Mouse (Mus musculus): ENCODE results near the gene Sprr2f. TPM values are rescaled to one million over a fixed set of nuclear protein-coding genes. Genes with fewer than 3 reads are reported as not detected.

Sprr2f gene
- total and polyA plus RNA-seq, 2 experiments = not detected

- Histone ChIP-seq H3K79me2 (ENCODE audit: control insufficient read depth, insufficient read depth, low read length) (no peaks in the 10 kb centered on the region), H3K4me3 (ENCODE audit: insufficient read depth, low read depth, low read length) (no peak overlapping the region), H3K27me3 (ENCODE audit: control insufficient read depth, insufficient read depth, low read length) (no peaks in the 10 kb centered on the region), H3K36me3 (ENCODE audit: control insufficient read depth, insufficient read depth, low read length) (no peaks in the 10 kb centered on the region), H3K9ac (ENCODE audit: low read depth, low read length) (no peak overlapping the region), H3K4me1 (ENCODE audit: control insufficient read depth, insufficient read depth, low read length) (no peaks in the 10 kb centered on the region), H3K27ac (replicated peaks; ENCODE audit: insufficient read depth, low read depth, low read length) (no peak overlapping the region)
- DNase-seq (ENCODE audit: extremely low read depth, low read depth, low spot score) = no peak
- TF ChIP-seq CTCF (IDR thresholded peaks at IDR 0.05; ENCODE audit: low read depth, low read length) (no peak), POLR2A (IDR thresholded peaks at IDR 0.05; ENCODE audit: extremely low read depth, insufficient read depth, low read length) (no peak)
Observed at GRCm38 (mm10) chr3:92361619-92362018, 3.4 kb upstream of the Sprr2f start.

DNA sequence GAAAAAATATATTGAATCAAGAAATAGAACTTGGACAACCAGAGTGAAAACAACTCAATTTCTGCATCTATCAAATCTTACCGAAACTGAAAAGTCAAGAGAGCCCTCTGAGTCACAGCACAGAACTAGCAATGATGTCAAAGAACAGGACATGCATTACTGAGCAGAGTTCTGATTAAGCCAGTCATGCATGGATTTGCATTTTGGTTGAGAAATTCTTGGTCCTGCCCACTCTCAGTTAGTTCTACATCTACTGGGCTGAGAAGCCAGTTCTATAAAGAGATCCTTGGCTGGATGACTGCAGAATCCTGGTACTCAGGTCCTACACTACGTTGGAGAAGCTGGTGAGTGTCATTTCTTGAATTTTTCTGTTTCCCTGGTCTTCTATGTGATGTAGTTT lies 8.6 kb downstream of the Sprr2f start:
- no peak overlapping the region for H3K9ac ChIP-seq (ENCODE audit: low read depth, low read length)
- H3K36me3 ChIP-seq (ENCODE audit: control insufficient read depth, insufficient read depth, low read length) = no peaks in the 10 kb centered on the region
- no peak overlapping the region for H3K4me3 ChIP-seq (ENCODE audit: insufficient read depth, low read depth, low read length)
- WGBS = 61% methylated on average over 2 of the region's 2 CpGs
- H3K4me1 ChIP-seq (ENCODE audit: control insufficient read depth, insufficient read depth, low read length) = no peaks in the 10 kb centered on the region
- TF ChIP-seq POLR2A (IDR thresholded peaks at IDR 0.05; ENCODE audit: extremely low read depth, insufficient read depth, low read length) (no peak), CTCF (IDR thresholded peaks at IDR 0.05; ENCODE audit: low read depth, low read length) (no peak)
- H3K27ac ChIP-seq (replicated peaks; ENCODE audit: insufficient read depth, low read depth, low read length) = no peak overlapping the region
- no peaks in the 10 kb centered on the region for H3K79me2 ChIP-seq (ENCODE audit: control insufficient read depth, insufficient read depth, low read length)
- DNase-seq (ENCODE audit: extremely low read depth, low read depth, low spot score) = no peak
- H3K27me3 ChIP-seq (ENCODE audit: control insufficient read depth, insufficient read depth, low read length) = no peaks in the 10 kb centered on the region

DNA sequence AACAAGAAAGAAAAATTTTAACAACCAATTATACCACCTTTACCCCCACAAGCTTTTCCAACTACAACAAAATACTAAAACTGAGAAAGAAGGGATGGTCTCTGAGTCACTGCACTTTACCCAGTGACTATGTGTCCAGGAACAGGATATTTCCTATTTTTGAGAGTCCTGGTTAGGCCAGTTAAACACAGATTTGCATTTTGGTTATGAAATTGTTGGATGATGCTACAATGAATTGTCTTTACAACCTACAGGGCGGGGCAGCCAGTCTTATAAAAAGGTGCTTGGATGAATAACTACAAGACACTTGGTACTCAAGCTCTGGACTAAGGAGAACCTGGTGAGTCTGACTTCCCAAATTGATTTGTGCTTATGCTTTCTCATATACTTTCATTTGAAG lies 20.4 kb downstream of the Sprr2f start, which contains the start of gene Sprr2h:
Sprr2h (plus strand) TSS at position 301 of the 400 bp plus-strand sequence.
- WGBS = 81% methylated on average over 1 of the region's 1 CpGs
- Histone ChIP-seq H3K9ac (ENCODE audit: low read depth, low read length) (no peak within 1 kb of the TSS), H3K4me1 (ENCODE audit: control insufficient read depth, insufficient read depth, low read length) (no peaks in the 10 kb centered on the region), H3K36me3 (ENCODE audit: control insufficient read depth, insufficient read depth, low read length) (no peaks in the 10 kb centered on the region), H3K79me2 (ENCODE audit: control insufficient read depth, insufficient read depth, low read length) (no peaks in the 10 kb centered on the region), H3K27me3 (ENCODE audit: control insufficient read depth, insufficient read depth, low read length) (no peaks in the 10 kb centered on the region), H3K4me3 (ENCODE audit: insufficient read depth, low read depth, low read length) (no peak within 1 kb of the TSS), H3K27ac (replicated peaks; ENCODE audit: insufficient read depth, low read depth, low read length) (no peak within 1 kb of the TSS)
- no peak for DNase-seq (ENCODE audit: extremely low read depth, low read depth, low spot score)
- TF ChIP-seq POLR2A (IDR thresholded peaks at IDR 0.05; ENCODE audit: extremely low read depth, insufficient read depth, low read length) (no peak), CTCF (IDR thresholded peaks at IDR 0.05; ENCODE audit: low read depth, low read length) (no peak)

GRCm38 (mm10) chr3:92394301-92394700 lies 29.3 kb downstream of the Sprr2f start:
- no peaks in the 10 kb centered on the region for H3K27me3 ChIP-seq (ENCODE audit: control insufficient read depth, insufficient read depth, low read length)
- no peaks in the 10 kb centered on the region for H3K4me1 ChIP-seq (ENCODE audit: control insufficient read depth, insufficient read depth, low read length)
- H3K9ac ChIP-seq (ENCODE audit: low read depth, low read length) = no peak overlapping the region
- no peak overlapping the region for H3K4me3 ChIP-seq (ENCODE audit: insufficient read depth, low read depth, low read length)
- H3K36me3 ChIP-seq (ENCODE audit: control insufficient read depth, insufficient read depth, low read length) = no peaks in the 10 kb centered on the region
- 42% methylated on average over 1 of the region's 1 CpGs for WGBS
- no peaks in the 10 kb centered on the region for H3K79me2 ChIP-seq (ENCODE audit: control insufficient read depth, insufficient read depth, low read length)
- H3K27ac ChIP-seq (replicated peaks; ENCODE audit: insufficient read depth, low read depth, low read length) = no peak overlapping the region
- TF ChIP-seq CTCF (IDR thresholded peaks at IDR 0.05; ENCODE audit: low read depth, low read length) (no peak), POLR2A (IDR thresholded peaks at IDR 0.05; ENCODE audit: extremely low read depth, insufficient read depth, low read length) (no peak)
- peak; percentile 4 for DNase-seq (ENCODE audit: extremely low read depth, low read depth, low spot score)

DNA sequence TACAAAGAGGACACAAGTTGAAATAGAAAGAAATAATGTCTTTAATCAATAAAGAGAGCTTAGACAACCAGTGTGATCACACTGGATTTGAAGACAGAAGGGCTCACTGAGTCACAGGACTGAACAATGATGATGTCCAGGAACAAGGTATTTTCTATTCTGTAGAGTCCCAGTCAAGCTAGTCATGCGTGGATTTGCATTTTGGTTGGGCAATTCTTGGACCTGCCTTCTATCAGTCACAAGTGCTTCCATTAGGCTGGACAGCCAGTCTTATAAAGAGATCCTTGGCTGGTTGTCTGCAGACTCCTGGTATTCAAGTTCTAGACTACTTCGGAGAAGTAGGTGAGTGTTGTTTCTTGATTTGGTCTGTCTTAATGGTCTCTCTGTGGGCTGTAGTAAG lies 42.7 kb downstream of the Sprr2f start, which contains the start of gene Sprr2i:
Sprr2i (plus strand) TSS at position 301 of the 400 bp plus-strand sequence.
- 89% methylated on average over 2 of the region's 2 CpGs for WGBS
- H3K4me3 ChIP-seq (ENCODE audit: insufficient read depth, low read depth, low read length) = no peak within 1 kb of the TSS
- H3K4me1 ChIP-seq (ENCODE audit: control insufficient read depth, insufficient read depth, low read length) = no peaks in the 10 kb centered on the region
- no peaks in the 10 kb centered on the region for H3K36me3 ChIP-seq (ENCODE audit: control insufficient read depth, insufficient read depth, low read length)
- TF ChIP-seq CTCF (IDR thresholded peaks at IDR 0.05; ENCODE audit: low read depth, low read length) (no peak), POLR2A (IDR thresholded peaks at IDR 0.05; ENCODE audit: extremely low read depth, insufficient read depth, low read length) (no peak)
- H3K27ac ChIP-seq (replicated peaks; ENCODE audit: insufficient read depth, low read depth, low read length) = no peak within 1 kb of the TSS
- H3K27me3 ChIP-seq (ENCODE audit: control insufficient read depth, insufficient read depth, low read length) = no peaks in the 10 kb centered on the region
- H3K79me2 ChIP-seq (ENCODE audit: control insufficient read depth, insufficient read depth, low read length) = no peaks in the 10 kb centered on the region
- no peak for DNase-seq (ENCODE audit: extremely low read depth, low read depth, low spot score)
- no peak within 1 kb of the TSS for H3K9ac ChIP-seq (ENCODE audit: low read depth, low read length)

Other genes with a start within 250 kb of the Sprr2f start
- not detected in 2 replicates for gene Prr9, start 241.2 kb upstream of the Sprr2f start, total RNA-seq (2014; rRNA removed)
- not detected in 2 replicates for gene Prr9, start 241.2 kb upstream of the Sprr2f start, polyA plus RNA-seq (2012; rRNA removed)
- not detected in 2 replicates for gene Lelp1, start 222.4 kb upstream of the Sprr2f start, total RNA-seq (2014; rRNA removed)
- 0.15 TPM in 1 of 2 replicates, not detected in the other for gene Lelp1, start 222.4 kb upstream of the Sprr2f start, polyA plus RNA-seq (2012; rRNA removed)
- not detected in 2 replicates for gene Sprr2a1, start 149.4 kb upstream of the Sprr2f start, total RNA-seq (2014; rRNA removed)
- 0.06 TPM in 1 of 2 replicates, not detected in the other for gene Sprr2a1, start 149.4 kb upstream of the Sprr2f start, polyA plus RNA-seq (2012; rRNA removed)
- 0.40 TPM in 1 of 2 replicates, not detected in the other for gene Sprr2a2, start 149.3 kb upstream of the Sprr2f start, total RNA-seq (2014; rRNA removed)
- 6.9 and 12.2 TPM in 2 replicates for gene Sprr2a2, start 149.3 kb upstream of the Sprr2f start, polyA plus RNA-seq (2012; rRNA removed)
- not detected in 2 replicates for gene Sprr2a3, start 79.8 kb upstream of the Sprr2f start, total RNA-seq (2014; rRNA removed)
- gene Sprr2a3, start 79.8 kb upstream of the Sprr2f start, polyA plus RNA-seq (2012; rRNA removed) = 0.39 TPM in 1 of 2 replicates, not detected in the other
- gene Sprr2b, start 48.6 kb upstream of the Sprr2f start, total RNA-seq (2014; rRNA removed) = not detected in 2 replicates
- not detected in 2 replicates for gene Sprr2b, start 48.6 kb upstream of the Sprr2f start, polyA plus RNA-seq (2012; rRNA removed)
- not detected in 2 replicates for gene Sprr2d, start 26.0 kb upstream of the Sprr2f start, total RNA-seq (2014; rRNA removed)
- not detected in 2 replicates for gene Sprr2d, start 26.0 kb upstream of the Sprr2f start, polyA plus RNA-seq (2012; rRNA removed)
- gene Sprr2e, start 13.0 kb upstream of the Sprr2f start, total RNA-seq (2014; rRNA removed) = not detected in 2 replicates
- not detected in 2 replicates for gene Sprr2e, start 13.0 kb upstream of the Sprr2f start, polyA plus RNA-seq (2012; rRNA removed)
- gene Sprr2h, start 20.5 kb downstream of the Sprr2f start, total RNA-seq (2014; rRNA removed) = not detected in 2 replicates
- not detected in 2 replicates for gene Sprr2h, start 20.5 kb downstream of the Sprr2f start, polyA plus RNA-seq (2012; rRNA removed)
- gene Sprr2i, start 42.8 kb downstream of the Sprr2f start, total RNA-seq (2014; rRNA removed) = not detected in 2 replicates
- gene Sprr2i, start 42.8 kb downstream of the Sprr2f start, polyA plus RNA-seq (2012; rRNA removed) = not detected in 2 replicates
- gene Sprr2j-ps, start 52.9 kb downstream of the Sprr2f start, total RNA-seq (2014; rRNA removed) = not detected in 2 replicates
- not detected in 2 replicates for gene Sprr2j-ps, start 52.9 kb downstream of the Sprr2f start, polyA plus RNA-seq (2012; rRNA removed)
- 1.6 and 1.7 TPM in 2 replicates for gene Gm9774, start 64.2 kb downstream of the Sprr2f start, total RNA-seq (2014; rRNA removed)
- gene Gm9774, start 64.2 kb downstream of the Sprr2f start, polyA plus RNA-seq (2012; rRNA removed) = 4.2 and 5.0 TPM in 2 replicates
- not detected in 2 replicates for gene Sprr2k, start 67.4 kb downstream of the Sprr2f start, total RNA-seq (2014; rRNA removed)
- not detected in 2 replicates for gene Sprr2k, start 67.4 kb downstream of the Sprr2f start, polyA plus RNA-seq (2012; rRNA removed)
- gene Sprr1b, start 73.6 kb downstream of the Sprr2f start, total RNA-seq (2014; rRNA removed) = not detected in 2 replicates
- not detected in 2 replicates for gene Sprr1b, start 73.6 kb downstream of the Sprr2f start, polyA plus RNA-seq (2012; rRNA removed)
- not detected in 2 replicates for gene Sprr3, start 93.5 kb downstream of the Sprr2f start, total RNA-seq (2014; rRNA removed)
- not detected in 2 replicates for gene Sprr3, start 93.5 kb downstream of the Sprr2f start, polyA plus RNA-seq (2012; rRNA removed)
- gene Sprr1a, start 120.7 kb downstream of the Sprr2f start, total RNA-seq (2014; rRNA removed) = not detected in 2 replicates
- gene Sprr1a, start 120.7 kb downstream of the Sprr2f start, polyA plus RNA-seq (2012; rRNA removed) = not detected in 2 replicates
- gene Sprr4, start 135.3 kb downstream of the Sprr2f start, total RNA-seq (2014; rRNA removed) = not detected in 2 replicates
- gene Sprr4, start 135.3 kb downstream of the Sprr2f start, polyA plus RNA-seq (2012; rRNA removed) = not detected in 2 replicates
- not detected in 2 replicates for gene 2310046K23Rik, start 169.3 kb downstream of the Sprr2f start, total RNA-seq (2014; rRNA removed)
- gene 2310046K23Rik, start 169.3 kb downstream of the Sprr2f start, polyA plus RNA-seq (2012; rRNA removed) = not detected in 2 replicates
- gene Ivl, start 208.5 kb downstream of the Sprr2f start, total RNA-seq (2014; rRNA removed) = not detected in 2 replicates
- gene Ivl, start 208.5 kb downstream of the Sprr2f start, polyA plus RNA-seq (2012; rRNA removed) = not detected in 2 replicates
- gene Smcp, start 223.8 kb downstream of the Sprr2f start, total RNA-seq (2014; rRNA removed) = not detected in 2 replicates
- 0.17 TPM in 1 of 2 replicates, not detected in the other for gene Smcp, start 223.8 kb downstream of the Sprr2f start, polyA plus RNA-seq (2012; rRNA removed)
- gene 2210017I01Rik, start 242.3 kb downstream of the Sprr2f start, total RNA-seq (2014; rRNA removed) = not detected in 2 replicates
- gene 2210017I01Rik, start 242.3 kb downstream of the Sprr2f start, polyA plus RNA-seq (2012; rRNA removed) = not detected in 2 replicates